Mouse (Mus musculus) ovary, adult 18-20 months (tissue): Measurements from ENCODE around the gene Thsd7a.

Source experiments
- DNase-seq: peaks from one replicate; pipeline ENCODE4 v3.0.0; 2022; ENCODE audit warnings: low spot score, mixed read lengths

Thsd7a gene

DNA sequence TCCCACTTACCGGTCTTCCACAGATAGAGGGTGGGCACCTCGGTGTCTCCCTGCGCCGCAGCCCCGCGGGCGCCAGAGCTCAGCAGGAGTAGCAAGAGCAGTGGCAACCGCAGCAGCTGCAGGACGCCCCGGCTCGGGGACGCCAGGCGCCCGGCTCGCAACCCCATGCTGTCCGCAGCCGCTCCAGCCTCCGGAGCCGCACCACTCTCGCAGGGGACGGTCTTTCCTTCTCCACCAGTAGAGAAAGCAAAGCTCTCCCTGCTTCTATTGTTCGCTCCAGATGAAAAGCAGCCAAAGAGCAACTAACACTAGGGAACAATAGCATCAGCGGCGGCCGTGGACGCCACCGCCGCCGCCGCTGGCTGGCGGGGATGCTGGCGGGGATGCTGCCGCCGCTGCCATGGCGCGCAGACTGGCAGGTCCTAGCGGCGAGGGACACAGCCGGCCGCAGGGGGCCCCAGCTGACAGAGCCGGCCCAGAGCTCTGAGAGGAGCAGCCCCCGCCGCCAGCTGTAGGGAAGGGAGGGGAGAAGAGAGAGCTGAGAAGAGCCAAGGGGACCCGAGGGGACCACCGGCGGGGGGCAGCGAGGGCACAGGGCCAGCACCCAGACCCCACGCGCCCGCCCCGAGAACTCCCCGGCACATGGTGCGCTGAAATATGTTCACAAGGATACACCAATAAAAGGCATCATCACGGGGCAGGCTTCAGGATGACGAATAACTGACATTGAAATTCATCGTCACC, at the start of gene Thsd7a:
Thsd7a (minus strand) TSS at position 624 of the 744 bp plus-strand sequence.
- DNase-seq, result peak; percentile 6

DNA sequence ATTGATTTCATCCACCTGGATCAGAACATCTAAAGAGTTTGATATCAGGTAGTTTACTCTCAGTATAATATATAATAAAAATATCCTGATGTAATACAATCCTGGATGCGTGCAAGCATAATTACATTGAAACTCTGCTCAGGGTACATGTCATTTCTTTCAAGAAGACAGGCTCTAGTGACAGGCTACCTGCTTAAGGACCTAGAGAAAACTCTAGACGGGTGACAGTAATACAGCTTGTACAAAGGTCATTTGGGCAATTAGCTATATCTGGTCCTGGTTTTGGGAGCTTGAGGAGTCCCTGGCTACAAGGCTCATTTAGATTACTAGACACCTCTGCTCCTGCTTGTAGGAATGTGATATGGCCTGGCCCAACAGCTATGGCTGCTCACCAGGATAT, 37.9 kb upstream of the Thsd7a start:
- no peak for DNase-seq

- no peak for DNase-seq
These were observed 37.3 kb upstream of the Thsd7a start for GRCm38 (mm10) chr6:12786378-12786982.

- no peak for DNase-seq
These were observed 35.9 kb upstream of the Thsd7a start for GRCm38 (mm10) chr6:12784918-12785618.

DNA sequence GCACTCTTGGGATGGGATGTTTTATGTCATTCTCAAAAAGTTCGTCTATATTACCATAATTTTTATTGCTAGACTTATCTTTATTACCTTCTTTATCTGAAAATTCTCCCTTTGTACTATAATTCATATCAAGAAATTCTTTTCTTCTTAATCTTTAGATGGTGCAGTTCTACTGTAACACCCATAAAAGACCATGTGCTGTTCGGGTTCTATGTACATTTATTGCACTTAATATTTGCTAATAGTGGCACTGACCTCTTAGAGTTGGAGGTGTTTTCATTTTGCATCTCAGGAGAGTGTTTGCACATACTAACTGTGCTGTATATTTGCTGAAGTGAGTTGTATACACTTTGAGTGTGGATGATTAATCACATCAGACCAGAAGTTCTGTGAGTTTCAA, 23.6 kb upstream of the Thsd7a start:
- DNase-seq, result no peak

DNA sequence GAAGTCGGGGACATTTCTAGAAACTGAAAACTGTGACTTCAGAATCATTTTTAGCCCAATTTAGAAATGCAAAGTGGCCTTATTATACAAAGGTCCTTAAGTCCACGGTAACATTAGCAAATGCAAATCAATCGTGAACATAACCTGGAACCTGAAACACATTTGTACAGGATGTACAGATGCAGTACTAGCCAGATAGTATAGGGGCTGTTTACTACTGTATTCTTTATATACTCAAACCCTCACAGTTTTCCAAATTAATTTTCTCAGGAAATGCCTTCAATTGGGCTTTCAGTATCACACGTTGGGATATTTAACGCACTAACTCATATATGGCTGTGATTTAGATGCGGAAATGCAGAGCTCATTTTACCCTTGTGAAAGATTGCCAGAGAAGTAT, 16.0 kb upstream of the Thsd7a start:
- DNase-seq, result no peak

GRCm38 (mm10) chr6:12764606-12765005, 15.4 kb upstream of the Thsd7a start:
- no peak for DNase-seq

DNA sequence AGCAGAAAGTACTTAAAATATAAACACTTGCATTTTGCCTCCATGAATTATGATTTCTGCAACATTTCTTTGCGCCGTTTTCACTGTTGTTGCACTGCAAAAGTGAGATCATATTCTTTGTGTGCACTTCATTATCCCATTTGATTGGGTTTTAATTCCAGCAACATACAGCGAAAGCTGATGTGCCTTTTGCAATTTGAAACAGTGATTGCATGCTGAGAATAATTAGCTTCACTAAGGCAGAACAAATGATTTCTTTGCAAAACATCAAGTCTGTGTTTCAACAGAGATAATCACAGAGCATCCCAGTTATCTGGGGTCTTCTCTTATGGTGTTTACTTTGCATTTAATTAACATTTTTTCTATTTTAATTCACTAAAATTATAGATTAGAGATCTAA, 14.6 kb upstream of the Thsd7a start:
- DNase-seq, result no peak

GRCm38 (mm10) chr6:12759328-12760193, 10.4 kb upstream of the Thsd7a start:
- no peak for DNase-seq

DNA sequence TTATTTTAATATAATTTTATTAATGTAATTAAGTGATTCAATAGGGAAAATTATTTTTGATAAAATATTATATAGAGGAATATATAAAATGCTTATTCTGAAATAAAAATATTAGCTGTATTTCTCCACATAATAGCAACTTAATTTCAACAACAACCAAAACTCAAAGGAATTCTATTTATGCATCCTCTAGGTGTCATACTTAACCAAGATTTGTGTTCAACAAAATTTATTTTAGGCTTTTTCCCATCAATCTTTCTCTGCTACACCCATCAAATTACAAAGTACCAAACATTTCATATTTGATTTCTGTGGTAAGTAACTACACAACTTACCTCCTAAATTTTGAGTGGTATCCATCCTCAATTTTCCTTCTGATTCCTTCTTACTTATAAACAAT, 3.1 kb upstream of the Thsd7a start:
- DNase-seq, result no peak

DNA sequence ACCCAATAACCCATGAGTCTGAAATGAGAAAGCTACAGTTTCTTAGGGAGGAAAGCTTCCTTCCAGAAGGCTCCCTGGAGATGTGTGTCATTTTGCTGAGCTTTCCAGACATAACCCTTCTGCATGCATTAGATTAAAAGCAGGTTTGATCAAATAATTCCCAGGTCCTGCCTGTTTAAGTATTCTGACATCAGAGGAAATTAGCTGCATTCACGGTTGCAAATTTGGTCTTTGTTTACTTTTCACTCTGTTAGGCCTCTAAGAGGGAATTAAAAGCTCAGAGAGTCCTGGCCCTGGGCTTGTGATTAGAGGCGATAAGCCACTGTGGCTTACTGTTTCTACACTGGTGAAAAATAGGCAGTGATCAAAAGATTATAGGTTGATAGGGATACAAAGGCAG, 1.2 kb upstream of the Thsd7a start:
- no peak for DNase-seq

GRCm38 (mm10) chr6:12749531-12750210, 461 bp upstream of the Thsd7a start:
- DNase-seq, result no peak

GRCm38 (mm10) chr6:12748454-12748786, 790 bp downstream of the Thsd7a start:
- DNase-seq, result no peak

DNA sequence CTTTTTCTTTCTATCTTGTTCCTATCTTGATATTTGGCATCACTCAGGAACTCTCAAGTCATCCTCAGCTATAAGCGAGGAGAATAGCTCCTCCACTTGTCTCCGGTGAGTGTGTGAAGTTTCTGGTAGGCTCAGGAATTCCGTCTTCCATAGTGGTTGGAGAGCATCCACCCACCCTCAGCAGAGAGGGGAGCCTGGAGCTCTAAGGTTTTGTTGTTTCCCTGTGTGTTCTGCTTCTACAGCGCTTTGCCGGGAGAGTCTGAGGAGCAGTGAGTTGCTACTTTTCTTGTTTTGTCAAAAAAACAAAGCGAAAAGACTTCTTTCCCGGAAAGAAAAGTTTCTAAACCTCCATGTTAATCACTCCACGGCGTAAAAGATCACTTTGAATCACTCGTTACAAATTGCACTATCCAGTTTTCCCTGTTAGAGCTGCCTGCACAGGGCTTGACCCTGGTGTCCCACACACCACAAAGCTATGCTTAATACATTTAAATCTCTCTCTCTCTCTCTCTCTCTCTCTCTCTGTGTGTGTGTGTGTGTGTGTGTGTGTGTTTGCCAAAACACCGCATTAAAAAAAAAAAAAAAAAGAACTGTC, 1.3 kb downstream of the Thsd7a start:
- DNase-seq, result no peak

DNA sequence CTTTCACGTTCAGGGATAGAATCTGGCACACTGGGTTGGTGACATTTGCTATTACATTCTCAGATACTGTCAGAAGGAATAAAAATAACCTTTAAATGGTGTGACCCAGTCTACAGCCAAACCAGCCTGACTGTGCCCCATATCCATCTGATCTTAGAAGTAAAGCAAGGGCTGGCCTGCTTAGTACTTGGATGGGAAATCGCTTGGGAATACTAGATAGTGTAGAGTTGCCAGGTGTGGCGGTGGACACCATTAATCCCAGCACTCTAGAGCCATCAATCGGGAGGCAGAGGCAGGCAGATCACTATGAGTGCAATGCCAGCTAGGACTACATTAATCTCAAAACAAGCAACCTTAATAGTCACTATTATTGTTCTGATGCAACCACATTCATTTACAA, 6.4 kb downstream of the Thsd7a start:
- DNase-seq, result no peak

GRCm38 (mm10) chr6:12733924-12734323, 15.3 kb downstream of the Thsd7a start:
- no peak for DNase-seq

DNA sequence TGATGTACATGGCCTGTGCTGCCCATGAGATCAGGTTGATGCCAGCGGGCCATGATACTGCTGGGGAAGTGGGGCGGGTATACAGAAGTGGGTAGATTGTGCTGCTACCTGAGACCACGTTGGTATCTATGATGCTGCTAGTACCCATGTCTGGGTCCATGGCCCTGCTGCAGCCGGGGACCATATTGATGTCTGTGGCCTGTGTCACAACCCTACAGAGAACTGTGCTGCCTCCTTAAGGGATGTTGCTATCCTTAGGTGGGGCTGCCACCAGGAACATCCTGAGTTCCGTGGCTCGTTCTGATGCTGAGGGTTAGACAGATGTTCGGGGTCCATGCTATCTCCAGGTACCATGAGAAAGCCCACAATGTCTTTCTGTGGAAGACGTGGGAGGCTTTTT, 33.1 kb downstream of the Thsd7a start:
- DNase-seq, result no peak

GRCm38 (mm10) chr6:12712581-12712980, 36.6 kb downstream of the Thsd7a start:
- DNase-seq, result no peak

DNA sequence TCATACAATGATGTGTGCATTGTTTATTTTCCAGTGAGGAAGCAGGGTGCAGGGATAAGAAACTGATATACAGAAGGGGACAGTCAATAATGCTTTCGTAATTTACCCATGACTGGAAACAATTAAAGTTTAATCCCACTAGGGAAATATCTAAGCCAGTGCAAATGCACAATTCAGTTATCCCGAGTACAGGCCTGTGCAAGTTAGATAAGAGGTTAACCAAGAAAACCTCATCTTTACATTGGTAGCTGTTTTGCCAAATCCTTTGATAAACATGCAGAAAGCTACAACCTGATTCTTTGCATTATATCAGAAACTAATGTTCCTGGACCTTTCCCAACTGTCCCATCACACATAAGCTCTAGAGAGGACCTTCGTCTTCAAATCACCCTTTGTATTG, 46.3 kb downstream of the Thsd7a start:
- DNase-seq, result no peak

- no peak for DNase-seq
These were observed 50.1 kb downstream of the Thsd7a start for GRCm38 (mm10) chr6:12699089-12699488.

GRCm38 (mm10) chr6:12693689-12694088, 55.5 kb downstream of the Thsd7a start:
- no peak for DNase-seq
